Comparison of ENCODE assay signal across 8 mouse cellular contexts in genomic region chr2:119476621-119477391, GRCm38 (mm10). TPM values are rescaled to one million over a fixed set of nuclear protein-coding genes. Genes with fewer than 3 reads are reported as not detected.
DNase-seq lines count a peak whose midpoint lies in the region; ATAC-seq and TF ChIP-seq lines count a peak whose summit lies in the region.

No protein-coding gene starts in this region.

- peak overlapping the region; percentile 79 for H3K4me2 ChIP-seq in hindbrain, embryonic 11.5 days (replicated peaks; ENCODE audit: low read depth, low read length)
- peak overlapping the region; percentile 66 for H3K4me2 ChIP-seq in lung, embryonic 16.5 days (ENCODE audit: low read depth, low read length)

- no peak for DNase-seq in Patski (ENCODE audit: low read depth, low spot score)
- DNase-seq in cerebellum, adult 9-11 months: peak; percentile 82
- DNase-seq in frontal cortex, adult 2 months (ENCODE audit: extremely low spot score in 1 of 2, low spot score in 1 of 2): peak; percentile 49 to 61
- peak; percentile 77 for DNase-seq in hindbrain, embryonic 11.5 days (ENCODE audit: low spot score)
- DNase-seq in layer of hippocampus, adult 9-11 months: peak; percentile 64
- DNase-seq in ovary, postnatal 14 days (ENCODE audit: low spot score): peak; percentile 48
- peak; percentile 72 for DNase-seq in thymus, postnatal 14 days

- H3K4me3 ChIP-seq in hindbrain, embryonic 11.5 days (ENCODE audit: low read depth, low read length): peak overlapping the region; percentile 92
- H3K4me3 ChIP-seq in lung, embryonic 16.5 days (ENCODE audit: low read length): peak overlapping the region; percentile 67

- H3K27ac ChIP-seq in hindbrain, embryonic 11.5 days (ENCODE audit: low read depth, low read length): peak overlapping the region; percentile 94
- H3K27ac ChIP-seq in lung, embryonic 16.5 days (ENCODE audit: low read length): peak overlapping the region; percentile 96

- H3K4me1 ChIP-seq in hindbrain, embryonic 11.5 days (replicated peaks; ENCODE audit: control insufficient read depth, insufficient read depth, low read length): no peaks in the 10 kb centered on the region
- peaks cover 17% of the 10 kb centered on the region for H3K4me1 ChIP-seq in lung, embryonic 16.5 days (replicated peaks; ENCODE audit: control insufficient read depth, insufficient read depth, low read length)

- no peaks in the 10 kb centered on the region for H3K9me3 ChIP-seq in hindbrain, embryonic 11.5 days (ENCODE audit: control insufficient read depth, low read length)
- no peaks in the 10 kb centered on the region for H3K9me3 ChIP-seq in lung, embryonic 16.5 days (ENCODE audit: control insufficient read depth, low read length)

- WGBS in hindbrain, embryonic 11.5 days: 0% methylated on average over 33 of the region's 44 CpGs
- whole genome bisulfite sequencing in lung, embryonic 16.5 days: 0% methylated on average over 35 of the region's 44 CpGs

- H3K9ac ChIP-seq in hindbrain, embryonic 11.5 days (ENCODE audit: low read depth, low read length): peak overlapping the region; percentile 89
- H3K9ac ChIP-seq in lung, embryonic 16.5 days (ENCODE audit: low read length): peak overlapping the region; percentile 95

- no peaks in the 10 kb centered on the region for H3K36me3 ChIP-seq in hindbrain, embryonic 11.5 days (ENCODE audit: control insufficient read depth, insufficient read depth, low read length)
- H3K36me3 ChIP-seq in lung, embryonic 16.5 days (ENCODE audit: control insufficient read depth, insufficient read depth, low read length): no peaks in the 10 kb centered on the region; the same call in 1 of the 2 replicates

- no peaks in the 10 kb centered on the region for H3K27me3 ChIP-seq in Patski
- no peaks in the 10 kb centered on the region for H3K27me3 ChIP-seq in hindbrain, embryonic 11.5 days (ENCODE audit: control insufficient read depth, insufficient read depth, low read length)
- no peaks in the 10 kb centered on the region for H3K27me3 ChIP-seq in lung, embryonic 16.5 days (ENCODE audit: control insufficient read depth, insufficient read depth, low read depth, low read length)

- ATAC-seq in Patski: peak; percentile 46
- peak; percentile 85 for ATAC-seq in hindbrain, embryonic 11.5 days (ENCODE audit: low FRiP score)
- ATAC-seq in lung, embryonic 16.5 days (ENCODE audit: low read depth): peak; percentile 69

- TF ChIP-seq CTCF in Patski (IDR thresholded peaks at IDR 0.05): no peak

- in situ Hi-C loops in Patski (cut with MboI; ENCODE audit: low pct_unique_long_range_greater_than_20kb): loop anchor here (5.0 kb wide), 1 partner anchor 40 kb away; no protein-coding TSS in a partner anchor

- POLR2A ChIA-PET in Patski (lab: Charles Lee): interaction anchor here (0.6 to 0.7 kb wide), 3 partner anchors 32 to 240 kb away, joined by 3 to 4 read pairs (median 4); no protein-coding TSS in a partner anchor

- CTCF ChIA-PET in Patski (lab: Charles Lee): no interaction called here

RNA-seq across cellular contexts. Expression of gene Ino80, which starts 0.7 kb away (rescaled TPM):
- polyA plus RNA-seq in Patski (2021): 17.7 TPM
- 14.4 and 15.4 TPM in 2 replicates for polyA plus RNA-seq in frontal cortex, adult 2 months (2012; rRNA removed)
- 3.7 and 5.6 TPM in 2 replicates for polyA plus RNA-seq in hindbrain, embryonic 11.5 days (2014; fragmentation: Nextera tagmentation; extraction: Ambion mirVana)
- 4.2 TPM in 2 replicates for polyA plus RNA-seq in lung, embryonic 16.5 days (2015; fragmentation: Nextera tagmentation; extraction: Ambion mirVana)
